Mouse (Mus musculus) left cerebral cortex, adult 8-10 months (tissue): ENCODE measurements around the gene Zscan5b. TPM values are rescaled to one million over a fixed set of nuclear protein-coding genes. Genes with fewer than 3 reads are reported as not detected.

ENCODE experiments used
- total RNA-seq, 4 experiments: library from RNA; stranded (reverse); gene quantifications; 2 replicates each; pipeline ENCODE4 v1.2.4; 2022

The Zscan5b gene
- total RNA-seq, 4 experiments from 2014 or later, result not detected

Other genes with a start within 250 kb of the Zscan5b start
- gene Vmn1r65, start 211.3 kb upstream of the Zscan5b start, total RNA-seq, result not detected
- not detected for gene Nlrp4c, start 177.1 kb upstream of the Zscan5b start, total RNA-seq
- 10 to 100 TPM; 29.2 to 35.3 (median 32.1) TPM for gene Zfp787, start 66.3 kb upstream of the Zscan5b start, total RNA-seq
- gene Zfp444, start 50.1 kb upstream of the Zscan5b start, total RNA-seq, result 10 to 100 TPM; 43.8 to 54.2 (median 49.5) TPM
- not detected for gene Galp, start 25.2 kb upstream of the Zscan5b start, total RNA-seq
- not detected for gene Epp13, start 30.4 kb downstream of the Zscan5b start, total RNA-seq
- 10 to 100 TPM; 10.8 to 16.0 (median 12.8) TPM for gene Zfp667, start 64.3 kb downstream of the Zscan5b start, total RNA-seq
- 10 to 100 TPM in 1 of 4 experiments, 1 to 10 TPM in 3; 9.3 to 10.0 (median 9.6) TPM for gene Zfp583, start 109.0 kb downstream of the Zscan5b start, total RNA-seq
- 1 to 10 TPM; 5.0 to 6.8 (median 5.9) TPM for gene Gm3854, start 121.5 kb downstream of the Zscan5b start, total RNA-seq
- gene Zfp78, start 141.0 kb downstream of the Zscan5b start, total RNA-seq, result 1 to 10 TPM; 3.6 to 9.3 (median 6.7) TPM
- 10 to 100 TPM in 1 of 4 experiments, 1 to 10 TPM in 3; 7.0 to 11.6 (median 9.3) TPM for gene Zfp28, start 161.0 kb downstream of the Zscan5b start, total RNA-seq
- 10 to 100 TPM; 16.9 to 20.0 (median 18.4) TPM for gene Smim17, start 176.4 kb downstream of the Zscan5b start, total RNA-seq
- under 1 TPM; 0.20 to 0.46 (median 0.31) TPM for gene Gm20715, start 188.0 kb downstream of the Zscan5b start, total RNA-seq
- 1 to 10 TPM; 1.2 to 3.7 (median 2.0) TPM for gene Olfr1344, start 216.4 kb downstream of the Zscan5b start, total RNA-seq
- under 1 TPM in 2 of 4 experiments, not detected in 2; 0.09 to 0.15 TPM for gene Olfr1336, start 233.9 kb downstream of the Zscan5b start, total RNA-seq
- not detected for gene Olfr1346, start 244.8 kb downstream of the Zscan5b start, total RNA-seq